Mouse (Mus musculus): ENCODE results near the gene C1qtnf2. TPM values are rescaled to one million over a fixed set of nuclear protein-coding genes. Genes with fewer than 3 reads are reported as not detected.

Gene C1qtnf2
- polyA plus RNA-seq, 1 experiment, result not detected

GRCm38 (mm10) chr11:43452266-43452665 lies 21.8 kb upstream of the C1qtnf2 start:
- no peak overlapping the region for H3K4me3 ChIP-seq (ENCODE audit: low read depth, low read length)
- H3K4me1 ChIP-seq (ENCODE audit: control insufficient read depth, insufficient read depth, low read length), result no peaks in the 10 kb centered on the region
- no peaks in the 10 kb centered on the region for H3K36me3 ChIP-seq (ENCODE audit: control insufficient read depth, insufficient read depth, low read length, poor library complexity, severe bottlenecking)
- H3K27ac ChIP-seq (ENCODE audit: insufficient read depth, low read length), result no peak overlapping the region
- no peaks in the 10 kb centered on the region for H3K27me3 ChIP-seq (ENCODE audit: control insufficient read depth, insufficient read depth, low read length, poor library complexity, severe bottlenecking)
- H3K9me3 ChIP-seq (replicated peaks; ENCODE audit: control insufficient read depth, insufficient read depth, low read length, poor library complexity, severe bottlenecking), result no peaks in the 10 kb centered on the region
- H3K9ac ChIP-seq (ENCODE audit: low read depth, poor library complexity, severe bottlenecking), result no peak overlapping the region
- TF ChIP-seq EP300 (IDR thresholded peaks at IDR 0.05; ENCODE audit: insufficient read depth, low read depth, low read length) (no peak), CTCF (IDR thresholded peaks at IDR 0.05; ENCODE audit: low read depth, low read length) (no peak), POLR2A (IDR thresholded peaks at IDR 0.05; ENCODE audit: insufficient read depth, low read length) (no peak)

- Histone ChIP-seq H3K9me3 (replicated peaks; ENCODE audit: control insufficient read depth, insufficient read depth, low read length, poor library complexity, severe bottlenecking) (0 out of 2 replicates have a peak, but pooled peaks cover 2% of the 10 kb centered on the region), H3K4me1 (ENCODE audit: control insufficient read depth, insufficient read depth, low read length) (no peaks in the 10 kb centered on the region), H3K9ac (ENCODE audit: low read depth, poor library complexity, severe bottlenecking) (no peak overlapping the region), H3K36me3 (ENCODE audit: control insufficient read depth, insufficient read depth, low read length, poor library complexity, severe bottlenecking) (no peaks in the 10 kb centered on the region), H3K27me3 (ENCODE audit: control insufficient read depth, insufficient read depth, low read length, poor library complexity, severe bottlenecking) (no peaks in the 10 kb centered on the region), H3K27ac (ENCODE audit: insufficient read depth, low read length) (no peak overlapping the region), H3K4me3 (ENCODE audit: low read depth, low read length) (no peak overlapping the region)
- no peak for TF ChIP-seq POLR2A (IDR thresholded peaks at IDR 0.05; ENCODE audit: insufficient read depth, low read length)
- TF ChIP-seq EP300 (IDR thresholded peaks at IDR 0.05; ENCODE audit: insufficient read depth, low read depth, low read length), result no peak
- TF ChIP-seq CTCF (IDR thresholded peaks at IDR 0.05; ENCODE audit: low read depth, low read length), result no peak
Observed at GRCm38 (mm10) chr11:43463204-43463603, 10.9 kb upstream of the C1qtnf2 start.

GRCm38 (mm10) chr11:43470118-43470517 lies 4.0 kb upstream of the C1qtnf2 start:
- no peak overlapping the region for H3K9ac ChIP-seq (ENCODE audit: low read depth, poor library complexity, severe bottlenecking)
- TF ChIP-seq CTCF (IDR thresholded peaks at IDR 0.05; ENCODE audit: low read depth, low read length), result no peak
- TF ChIP-seq EP300 (IDR thresholded peaks at IDR 0.05; ENCODE audit: insufficient read depth, low read depth, low read length), result no peak
- TF ChIP-seq POLR2A (IDR thresholded peaks at IDR 0.05; ENCODE audit: insufficient read depth, low read length), result no peak
- H3K27ac ChIP-seq (ENCODE audit: insufficient read depth, low read length), result no peak overlapping the region
- no peaks in the 10 kb centered on the region for H3K4me1 ChIP-seq (ENCODE audit: control insufficient read depth, insufficient read depth, low read length)
- H3K27me3 ChIP-seq (ENCODE audit: control insufficient read depth, insufficient read depth, low read length, poor library complexity, severe bottlenecking), result no peaks in the 10 kb centered on the region
- H3K9me3 ChIP-seq (replicated peaks; ENCODE audit: control insufficient read depth, insufficient read depth, low read length, poor library complexity, severe bottlenecking), result no peaks in the 10 kb centered on the region
- H3K4me3 ChIP-seq (ENCODE audit: low read depth, low read length), result no peak overlapping the region
- H3K36me3 ChIP-seq (ENCODE audit: control insufficient read depth, insufficient read depth, low read length, poor library complexity, severe bottlenecking), result no peaks in the 10 kb centered on the region

- Histone ChIP-seq H3K36me3 (ENCODE audit: control insufficient read depth, insufficient read depth, low read length, poor library complexity, severe bottlenecking) (no peaks in the 10 kb centered on the region), H3K9ac (ENCODE audit: low read depth, poor library complexity, severe bottlenecking) (no peak overlapping the region), H3K9me3 (replicated peaks; ENCODE audit: control insufficient read depth, insufficient read depth, low read length, poor library complexity, severe bottlenecking) (no peaks in the 10 kb centered on the region)
Observed at GRCm38 (mm10) chr11:43470881-43471820, 2.9 kb upstream of the C1qtnf2 start.

GRCm38 (mm10) chr11:43473115-43473514 lies 961 bp upstream of the C1qtnf2 start:
- Histone ChIP-seq H3K27ac (ENCODE audit: insufficient read depth, low read length) (no peak overlapping the region), H3K4me1 (ENCODE audit: control insufficient read depth, insufficient read depth, low read length) (no peaks in the 10 kb centered on the region), H3K9ac (ENCODE audit: low read depth, poor library complexity, severe bottlenecking) (no peak overlapping the region), H3K4me3 (ENCODE audit: low read depth, low read length) (no peak overlapping the region), H3K9me3 (replicated peaks; ENCODE audit: control insufficient read depth, insufficient read depth, low read length, poor library complexity, severe bottlenecking) (no peaks in the 10 kb centered on the region), H3K36me3 (ENCODE audit: control insufficient read depth, insufficient read depth, low read length, poor library complexity, severe bottlenecking) (no peaks in the 10 kb centered on the region), H3K27me3 (ENCODE audit: control insufficient read depth, insufficient read depth, low read length, poor library complexity, severe bottlenecking) (no peaks in the 10 kb centered on the region)
- no peak for TF ChIP-seq POLR2A (IDR thresholded peaks at IDR 0.05; ENCODE audit: insufficient read depth, low read length)
- TF ChIP-seq CTCF (IDR thresholded peaks at IDR 0.05; ENCODE audit: low read depth, low read length), result no peak
- TF ChIP-seq EP300 (IDR thresholded peaks at IDR 0.05; ENCODE audit: insufficient read depth, low read depth, low read length), result no peak

More at GRCm38 (mm10) chr11:43470881-43471820, 2.9 kb upstream of the C1qtnf2 start:
- no peak overlapping the region for H3K27ac ChIP-seq (ENCODE audit: insufficient read depth, low read length)
- no peak overlapping the region for H3K4me3 ChIP-seq (ENCODE audit: low read depth, low read length)
- H3K27me3 ChIP-seq (ENCODE audit: control insufficient read depth, insufficient read depth, low read length, poor library complexity, severe bottlenecking), result no peaks in the 10 kb centered on the region
- TF ChIP-seq POLR2A (IDR thresholded peaks at IDR 0.05; ENCODE audit: insufficient read depth, low read length) (no peak), CTCF (IDR thresholded peaks at IDR 0.05; ENCODE audit: low read depth, low read length) (no peak)
- H3K4me1 ChIP-seq (ENCODE audit: control insufficient read depth, insufficient read depth, low read length), result no peaks in the 10 kb centered on the region

GRCm38 (mm10) chr11:43473635-43474224 lies 346 bp upstream of the C1qtnf2 start:
- Histone ChIP-seq H3K9me3 (replicated peaks; ENCODE audit: control insufficient read depth, insufficient read depth, low read length, poor library complexity, severe bottlenecking) (no peaks in the 10 kb centered on the region), H3K27me3 (ENCODE audit: control insufficient read depth, insufficient read depth, low read length, poor library complexity, severe bottlenecking) (no peaks in the 10 kb centered on the region), H3K27ac (ENCODE audit: insufficient read depth, low read length) (no peak overlapping the region), H3K4me1 (ENCODE audit: control insufficient read depth, insufficient read depth, low read length) (no peaks in the 10 kb centered on the region), H3K36me3 (ENCODE audit: control insufficient read depth, insufficient read depth, low read length, poor library complexity, severe bottlenecking) (no peaks in the 10 kb centered on the region), H3K9ac (ENCODE audit: low read depth, poor library complexity, severe bottlenecking) (no peak overlapping the region), H3K4me3 (ENCODE audit: low read depth, low read length) (no peak overlapping the region)
- no peak for TF ChIP-seq EP300 (IDR thresholded peaks at IDR 0.05; ENCODE audit: insufficient read depth, low read depth, low read length)
- no peak for TF ChIP-seq CTCF (IDR thresholded peaks at IDR 0.05; ENCODE audit: low read depth, low read length)
- TF ChIP-seq POLR2A (IDR thresholded peaks at IDR 0.05; ENCODE audit: insufficient read depth, low read length), result no peak

Data from ES-Bruce4 (cell line).